Mouse (Mus musculus) embryonic facial prominence, embryonic 14.5 days (tissue): ENCODE results near the gene Prickle1. TPM values are rescaled to one million over a fixed set of nuclear protein-coding genes. Genes with fewer than 3 reads are reported as not detected.

Experiments used
- ATAC-seq: fragments of 200-750 bp; cut with Nextera tagmentation; 2 replicates; pipeline ENCODE4 v1.8.0; 2017; ENCODE audit warnings: low read depth, moderate number of reproducible peaks, moderate TSS enrichment
- DNase-seq: peaks from one replicate; pipeline ENCODE4 v3.0.0-alpha.2; 2015; ENCODE audit warnings: low spot score
- H3K27ac ChIP-seq: fragments of 300-500 bp; sonication (generic); replicated peaks from 2 replicates; pipeline ENCODE4 v1.5.1; 2014; ENCODE audit warnings: low read depth, mild to moderate bottlenecking, low read length, moderate library complexity
- H3K27me3 ChIP-seq: fragments of 300-500 bp; sonication (generic); replicated peaks from 2 replicates; pipeline ENCODE4 v1.6.1; 2014; ENCODE audit warnings: low read length; ENCODE audit not compliant: control insufficient read depth, insufficient read depth
- H3K36me3 ChIP-seq: fragments of 300-500 bp; sonication (generic); 2 replicates; pipeline ENCODE4 v1.6.1; 2014; ENCODE audit warnings: low read length, mixed read lengths; ENCODE audit not compliant: control insufficient read depth, insufficient read depth
- H3K4me1 ChIP-seq: fragments of 300-500 bp; sonication (generic); 2 replicates; pipeline ENCODE4 v1.6.1; 2014; ENCODE audit warnings: antibody characterized with exemption, low read length; ENCODE audit not compliant: control insufficient read depth, insufficient read depth
- H3K4me2 ChIP-seq: fragments of 300-500 bp; sonication (generic); 2 replicates; pipeline ENCODE4 v1.6.1; 2014; ENCODE audit warnings: low read depth, mild to moderate bottlenecking, low read length, moderate library complexity, mixed read lengths
- H3K4me3 ChIP-seq: fragments of 300-500 bp; sonication (generic); 2 replicates; pipeline ENCODE4 v1.5.1; 2014; ENCODE audit warnings: low read depth, mild to moderate bottlenecking, low read length
- H3K9ac ChIP-seq: fragments of 300-500 bp; sonication (generic); 2 replicates; pipeline ENCODE4 v1.6.1; 2014; ENCODE audit warnings: low read depth, mild to moderate bottlenecking, low read length, moderate library complexity, mixed read lengths
- H3K9me3 ChIP-seq: fragments of 300-500 bp; sonication (generic); 2 replicates; pipeline ENCODE4 v1.6.1; 2016; ENCODE audit warnings: low read length; ENCODE audit not compliant: control insufficient read depth
- WGBS: fragments of 180-500 bp; shearing (Covaris S2); extraction: QIAGEN DNeasy Blood & Tissue Kit; methylation state at CpG from one replicate; pipeline ENCODE4 v1.1.7; 2014; 5-methylcytosine and 5-hydroxymethylcytosine counted together
- polyA plus RNA-seq: library from polyadenylated mRNA; unstranded; fragments of >200 nt; fragmentation: Nextera tagmentation; extraction: Ambion mirVana; gene quantifications from 2 replicates; pipeline ENCODE4 v1.2.1, GENCODE M21; 2014

Gene Prickle1
- polyA plus RNA-seq, 1 experiment from 2014 or later, result 35.7 TPM

DNA sequence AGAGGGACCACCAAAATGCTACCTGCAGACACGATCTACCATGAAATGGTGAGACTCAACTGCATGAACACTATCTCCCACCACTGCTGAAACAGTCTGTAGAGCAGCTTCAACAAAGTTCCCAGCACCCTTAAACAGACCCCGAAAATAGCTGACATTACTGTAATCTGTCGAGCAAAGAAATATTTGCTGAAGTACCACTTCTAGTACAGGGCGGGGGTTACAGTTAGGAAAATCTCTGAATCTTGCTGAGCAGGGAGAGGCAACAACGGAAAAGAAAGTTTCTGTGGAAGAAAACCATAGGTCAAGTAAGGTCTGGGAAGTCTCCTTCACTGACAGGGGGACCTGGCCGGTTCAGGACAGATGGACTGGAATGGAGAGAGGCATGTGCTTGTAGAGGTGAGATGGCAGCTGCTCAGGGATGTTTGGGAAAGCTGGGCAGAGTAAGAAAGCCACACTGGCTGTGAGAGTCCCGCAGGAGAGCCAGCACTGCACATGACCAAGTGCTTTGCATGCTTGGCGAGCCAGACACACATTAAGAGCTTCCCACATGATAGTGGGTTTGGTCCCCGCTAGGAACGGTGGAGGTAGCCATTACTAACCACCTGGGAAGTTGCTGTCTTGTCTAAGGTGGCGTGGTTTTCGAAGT is 41.4 kb downstream of the Prickle1 start:
- no peak overlapping the region for H3K27ac ChIP-seq
- no peak overlapping the region for H3K9ac ChIP-seq
- ATAC-seq (no peak), DNase-seq (no peak)
- 79% methylated on average over 12 of the region's 12 CpGs for WGBS
- no peak overlapping the region for H3K4me2 ChIP-seq
- H3K4me1 ChIP-seq, result peaks cover 13% of the 10 kb centered on the region
- H3K9me3 ChIP-seq, result no peaks in the 10 kb centered on the region
- no peak overlapping the region for H3K4me3 ChIP-seq
- peaks cover 6% of the 10 kb centered on the region; the same call in 1 of the 2 replicates for H3K36me3 ChIP-seq
- no peaks in the 10 kb centered on the region for H3K27me3 ChIP-seq

DNA sequence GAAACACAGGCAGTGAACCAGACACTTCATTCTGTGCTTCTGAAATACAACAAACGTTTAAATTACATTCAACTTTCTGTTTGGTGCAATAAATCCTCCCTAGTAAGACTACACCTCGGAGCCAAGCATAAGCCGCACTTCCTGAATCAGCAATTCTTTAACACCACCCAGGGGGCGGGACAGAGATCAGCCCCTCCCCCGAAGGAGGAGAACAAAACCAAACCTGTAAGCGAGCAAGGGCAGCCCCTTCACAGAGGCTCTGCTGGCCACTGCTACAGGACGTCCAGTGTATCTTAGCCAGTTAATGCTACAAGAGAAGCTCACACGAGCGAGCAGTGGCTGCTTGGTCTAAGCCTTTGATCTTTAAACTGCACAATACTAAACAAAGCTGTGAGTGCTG is 43.5 kb downstream of the Prickle1 start:
- Histone ChIP-seq H3K9ac (no peak overlapping the region), H3K4me3 (no peak overlapping the region)
- ATAC-seq, result peak; percentile 86

GRCm38 (mm10) chr15:93548297-93548696 is 47.4 kb downstream of the Prickle1 start:
- H3K4me1 ChIP-seq, result peaks cover 16% of the 10 kb centered on the region
- ATAC-seq (no peak), DNase-seq (no peak)
- H3K27me3 ChIP-seq, result no peaks in the 10 kb centered on the region
- no peak overlapping the region for H3K9ac ChIP-seq
- no peaks in the 10 kb centered on the region for H3K9me3 ChIP-seq
- 45% methylated on average over 9 of the region's 9 CpGs for WGBS
- H3K36me3 ChIP-seq, result no peaks in the 10 kb centered on the region
- H3K4me3 ChIP-seq, result no peak overlapping the region
- H3K27ac ChIP-seq, result no peak overlapping the region
- H3K4me2 ChIP-seq, result no peak overlapping the region

More for the DNA sequence above, 43.5 kb downstream of the Prickle1 start:
- WGBS, result 7% methylated on average over 9 of the region's 9 CpGs
- peak; percentile 91 for DNase-seq
- H3K9me3 ChIP-seq, result no peaks in the 10 kb centered on the region
- no peaks in the 10 kb centered on the region for H3K36me3 ChIP-seq
- H3K4me2 ChIP-seq, result peak overlapping the region; percentile 6; the same call in 1 of the 2 replicates
- H3K27ac ChIP-seq, result no peak overlapping the region
- peaks cover 16% of the 10 kb centered on the region for H3K4me1 ChIP-seq
- no peaks in the 10 kb centered on the region for H3K27me3 ChIP-seq

DNA sequence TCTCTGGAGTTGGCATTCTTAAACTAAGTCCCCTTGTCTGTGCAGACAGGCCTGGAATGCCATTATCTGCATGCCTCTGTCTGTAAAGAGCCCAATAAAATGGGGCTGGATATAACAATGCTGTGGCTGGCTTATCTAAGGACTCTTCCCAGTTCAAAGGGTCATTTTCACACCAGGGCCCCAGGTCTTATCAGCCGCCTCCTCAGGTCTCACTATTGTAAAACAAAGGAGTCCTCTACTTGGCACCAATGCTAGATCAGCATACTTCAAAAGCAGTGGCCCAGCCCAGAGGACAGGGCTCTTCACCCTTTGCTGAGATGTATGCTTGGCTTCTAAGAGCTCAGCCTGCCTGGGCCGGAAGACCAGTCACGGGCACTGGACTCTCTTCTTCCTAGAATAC is 56.3 kb downstream of the Prickle1 start:
- Histone ChIP-seq H3K27ac (no peak overlapping the region), H3K9ac (no peak overlapping the region), H3K36me3 (no peaks in the 10 kb centered on the region), H3K4me3 (no peak overlapping the region), H3K4me2 (no peak overlapping the region), H3K9me3 (no peaks in the 10 kb centered on the region), H3K27me3 (no peaks in the 10 kb centered on the region), H3K4me1 (peaks cover 5% of the 10 kb centered on the region; the same call in 1 of the 2 replicates)
- DNase-seq (no peak), ATAC-seq (no peak)
- WGBS, result 74% methylated on average over 3 of the region's 3 CpGs

GRCm38 (mm10) chr15:93538551-93539205 is 57.0 kb downstream of the Prickle1 start:
- H3K27ac ChIP-seq, result no peak overlapping the region
- 88% methylated on average over 21 of the region's 21 CpGs for WGBS
- no peak overlapping the region for H3K4me2 ChIP-seq
- H3K9me3 ChIP-seq, result no peaks in the 10 kb centered on the region
- peaks cover 5% of the 10 kb centered on the region; the same call in 1 of the 2 replicates for H3K4me1 ChIP-seq
- DNase-seq (no peak), ATAC-seq (no peak)
- H3K9ac ChIP-seq, result no peak overlapping the region
- no peak overlapping the region for H3K4me3 ChIP-seq
- no peaks in the 10 kb centered on the region for H3K36me3 ChIP-seq
- H3K27me3 ChIP-seq, result no peaks in the 10 kb centered on the region

- no peaks in the 10 kb centered on the region for H3K9me3 ChIP-seq
- ATAC-seq (no peak), DNase-seq (no peak)
- no peaks in the 10 kb centered on the region for H3K27me3 ChIP-seq
- WGBS, result 68% methylated on average over 7 of the region's 7 CpGs
- H3K4me1 ChIP-seq, result peaks cover 5% of the 10 kb centered on the region; the same call in 1 of the 2 replicates
- no peak overlapping the region for H3K4me2 ChIP-seq
- no peak overlapping the region for H3K4me3 ChIP-seq
- no peaks in the 10 kb centered on the region for H3K36me3 ChIP-seq
- no peak overlapping the region for H3K27ac ChIP-seq
- H3K9ac ChIP-seq, result no peak overlapping the region
Measured at GRCm38 (mm10) chr15:93537745-93538144, 57.9 kb downstream of the Prickle1 start.

DNA sequence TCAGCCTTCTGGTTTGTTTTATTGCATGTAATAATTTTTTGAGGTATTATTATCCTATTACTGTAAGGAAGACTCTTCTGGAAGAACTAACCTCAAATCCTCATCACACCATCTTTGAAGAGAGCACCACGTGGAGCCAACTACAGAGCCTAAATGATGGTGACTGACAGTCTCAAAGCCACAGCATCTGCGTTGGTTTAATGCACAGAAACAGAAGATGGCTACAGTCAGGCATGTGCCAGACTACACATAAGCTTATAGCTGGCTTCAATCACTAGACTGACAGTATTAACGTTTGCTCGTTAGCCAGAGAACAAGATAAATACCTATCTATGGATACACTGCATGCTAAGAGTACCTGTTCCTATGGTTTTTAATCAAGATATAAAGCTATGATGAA is 59.5 kb downstream of the Prickle1 start:
- no peaks in the 10 kb centered on the region for H3K36me3 ChIP-seq
- no peaks in the 10 kb centered on the region for H3K27me3 ChIP-seq
- no peaks in the 10 kb centered on the region for H3K9me3 ChIP-seq
- ATAC-seq (no peak), DNase-seq (peak; percentile 43)
- no peak overlapping the region for H3K27ac ChIP-seq
- H3K4me1 ChIP-seq, result peaks cover 5% of the 10 kb centered on the region; the same call in 1 of the 2 replicates
- H3K4me3 ChIP-seq, result no peak overlapping the region
- no peak overlapping the region for H3K4me2 ChIP-seq
- WGBS, result 56% methylated on average over 4 of the region's 4 CpGs
- no peak overlapping the region for H3K9ac ChIP-seq

- H3K9me3 ChIP-seq, result no peaks in the 10 kb centered on the region
- DNase-seq (no peak), ATAC-seq (no peak)
- no peaks in the 10 kb centered on the region for H3K36me3 ChIP-seq
- no peak overlapping the region for H3K9ac ChIP-seq
- H3K27ac ChIP-seq, result no peak overlapping the region
- no peaks in the 10 kb centered on the region for H3K27me3 ChIP-seq
- WGBS, result 67% methylated on average over 3 of the region's 3 CpGs
- no peak overlapping the region for H3K4me2 ChIP-seq
- peaks cover 5% of the 10 kb centered on the region; the same call in 1 of the 2 replicates for H3K4me1 ChIP-seq
- H3K4me3 ChIP-seq, result no peak overlapping the region
Measured at GRCm38 (mm10) chr15:93530703-93531032, 65.0 kb downstream of the Prickle1 start.
